ENCODE assay signal across 8 mouse cellular contexts in genomic region chr19:5845319-5846135, GRCm38 (mm10). TPM values are rescaled to one million over a fixed set of nuclear protein-coding genes. Genes with fewer than 3 reads are reported as not detected.
DNase-seq lines count a peak whose midpoint lies in the region; ATAC-seq lines count a peak whose summit lies in the region.

No protein-coding gene starts in this region.

- DNase-seq in WW6 (ENCODE audit: low read depth, low spot score) = peak; percentile 91
- DNase-seq in cerebellum, postnatal 4 days (ENCODE audit: low spot score in 2 of 2) = peak; percentile 87 to 92
- DNase-seq in gastrocnemius, postnatal 10 days = peak; percentile 94
- DNase-seq in left cerebral cortex, postnatal 10 days (ENCODE audit: extremely low spot score in 1 of 2, low spot score in 2 of 2) = peak; percentile 92 to 98
- DNase-seq in right cerebral cortex, postnatal 25 days = peak; percentile 87
- peak; percentile 93 to 96 for DNase-seq in urinary bladder, postnatal 4 days (ENCODE audit: low spot score in 2 of 2)

- ATAC-seq in inflammation-experienced regulatory T-cells, adult 6 months = peak; percentile 47
- peak; percentile 35 for ATAC-seq in megakaryocyte-erythroid progenitor cell, adult 5-6 weeks (replicated peaks; ENCODE audit: low FRiP score, low TSS enrichment, poor library complexity, severe bottlenecking)

- intact Hi-C loops in left cerebral cortex, postnatal 10 days (cut with DNase I) = loop anchor here (1.0 kb wide), 1 partner anchor 43 kb away; no protein-coding TSS in a partner anchor

RNA-seq across cellular contexts. Expression of gene Frmd8, which starts 29.5 kb away (rescaled TPM):
- 10 to 100 TPM in 1 of 2 experiments, 1 to 10 TPM in 1; 7.4 to 10.3 TPM for total RNA-seq in gastrocnemius, postnatal 10 days (2021)
- 10 to 100 TPM; 57.3 to 71.3 (median 60.1) TPM for polyA plus RNA-seq in inflammation-experienced regulatory T-cells, adult 6 months (2017; shearing (Covaris generic))
- total RNA-seq in left cerebral cortex, postnatal 10 days (2021) = 10 to 100 TPM; 10.7 to 12.4 TPM
- total RNA-seq in megakaryocyte-erythroid progenitor cell, adult 5-6 weeks (2014; fragmentation: Nextera tagmentation) = 12.5 and 14.1 TPM in 2 replicates
- 10.7 and 14.3 TPM in 2 replicates for total RNA-seq in megakaryocyte-erythroid progenitor cell, adult 5-6 weeks (2017)

RNA-seq across cellular contexts. Expression of gene Slc25a45, which starts 32.1 kb away (rescaled TPM):
- 1 to 10 TPM; 2.6 to 3.5 TPM for total RNA-seq in gastrocnemius, postnatal 10 days (2021)
- polyA plus RNA-seq in inflammation-experienced regulatory T-cells, adult 6 months (2017; shearing (Covaris generic)) = 10 to 100 TPM; 48.8 to 54.8 (median 54.1) TPM
- total RNA-seq in left cerebral cortex, postnatal 10 days (2021) = 1 to 10 TPM; 3.4 to 3.8 TPM
- 10.0 and 20.1 TPM in 2 replicates for total RNA-seq in megakaryocyte-erythroid progenitor cell, adult 5-6 weeks (2014; fragmentation: Nextera tagmentation)
- total RNA-seq in megakaryocyte-erythroid progenitor cell, adult 5-6 weeks (2017) = 11.7 and 11.9 TPM in 2 replicates

RNA-seq across cellular contexts. Expression of gene Tigd3, which starts 48.4 kb away (rescaled TPM):
- total RNA-seq in gastrocnemius, postnatal 10 days (2021) = under 1 TPM; 0.82 to 0.95 TPM
- polyA plus RNA-seq in inflammation-experienced regulatory T-cells, adult 6 months (2017; shearing (Covaris generic)) = 1 to 10 TPM in 1 of 3 experiments, under 1 TPM in 2; 0.36 to 1.1 (median 0.66) TPM
- total RNA-seq in left cerebral cortex, postnatal 10 days (2021) = 1 to 10 TPM; 6.5 to 8.1 TPM
- total RNA-seq in megakaryocyte-erythroid progenitor cell, adult 5-6 weeks (2014; fragmentation: Nextera tagmentation) = 5.3 and 5.9 TPM in 2 replicates
- 2.2 and 3.1 TPM in 2 replicates for total RNA-seq in megakaryocyte-erythroid progenitor cell, adult 5-6 weeks (2017)

Comparison
In these comparisons a context has a peak if more than half of its experiments do, and no peak if none do; other contexts are left out.
1. Peak in every context shown above with its lines: DNase-seq and ATAC-seq.